Mouse (Mus musculus): Measurements from ENCODE around the gene Mfsd6.

Gene Mfsd6

GRCm38 (mm10) chr1:52640266-52640665 is 87.0 kb downstream of the Mfsd6 start:
- no peak for DNase-seq (ENCODE audit: extremely low spot score)

GRCm38 (mm10) chr1:52639090-52639489 is 88.2 kb downstream of the Mfsd6 start:
- DNase-seq (ENCODE audit: extremely low spot score): no peak

GRCm38 (mm10) chr1:52638101-52638500 is 89.2 kb downstream of the Mfsd6 start:
- DNase-seq (ENCODE audit: extremely low spot score): no peak

- no peak for DNase-seq (ENCODE audit: extremely low spot score)
These were observed 91.3 kb downstream of the Mfsd6 start for GRCm38 (mm10) chr1:52635932-52636331.

GRCm38 (mm10) chr1:52634251-52634650 is 93.0 kb downstream of the Mfsd6 start:
- no peak for DNase-seq (ENCODE audit: extremely low spot score)

GRCm38 (mm10) chr1:52631570-52631969 is 95.7 kb downstream of the Mfsd6 start:
- no peak for DNase-seq (ENCODE audit: extremely low spot score)

GRCm38 (mm10) chr1:52630937-52631299 is 96.3 kb downstream of the Mfsd6 start:
- no peak for DNase-seq (ENCODE audit: extremely low spot score)

- peak; percentile 94 for DNase-seq (ENCODE audit: extremely low spot score)
These were observed 96.9 kb downstream of the Mfsd6 start, which contains the start of gene Nemp2 for GRCm38 (mm10) chr1:52630248-52630936. Gene Nemp2 (plus strand): TSS chr1:52630703.

GRCm38 (mm10) chr1:52620442-52620841 is 106.8 kb downstream of the Mfsd6 start:
- DNase-seq (ENCODE audit: extremely low spot score): no peak

- DNase-seq (ENCODE audit: extremely low spot score): no peak
These were observed 109.0 kb downstream of the Mfsd6 start for GRCm38 (mm10) chr1:52618217-52618616.

GRCm38 (mm10) chr1:52608486-52608885 is 118.8 kb downstream of the Mfsd6 start:
- DNase-seq (ENCODE audit: extremely low spot score): no peak

GRCm38 (mm10) chr1:52607700-52608099 is 119.6 kb downstream of the Mfsd6 start:
- DNase-seq (ENCODE audit: extremely low spot score): no peak
